Mouse (Mus musculus) common myeloid progenitor, adult 5-6 weeks (primary cell): ENCODE measurements at regions not wholly inside any gene's neighbourhood (a gene's known extent, or its start where the extent isn't known, plus 50 kb on each side); places are given as distances from the start of the nearest gene placed in this dataset.
"Not testable (repeated sequence)": the region's sequence is repeated elsewhere in the genome, so short reads cannot be mapped to it uniquely, and the experiment has no call there.

Experiments
- ATAC-seq: replicated peaks from 2 replicates; pipeline ENCODE4 v1.8.0; 2016; ENCODE audit warnings: low read depth, mild to moderate bottlenecking, moderate TSS enrichment, inconsistent platforms; ENCODE audit not compliant: poor library complexity, severe bottlenecking

DNA sequence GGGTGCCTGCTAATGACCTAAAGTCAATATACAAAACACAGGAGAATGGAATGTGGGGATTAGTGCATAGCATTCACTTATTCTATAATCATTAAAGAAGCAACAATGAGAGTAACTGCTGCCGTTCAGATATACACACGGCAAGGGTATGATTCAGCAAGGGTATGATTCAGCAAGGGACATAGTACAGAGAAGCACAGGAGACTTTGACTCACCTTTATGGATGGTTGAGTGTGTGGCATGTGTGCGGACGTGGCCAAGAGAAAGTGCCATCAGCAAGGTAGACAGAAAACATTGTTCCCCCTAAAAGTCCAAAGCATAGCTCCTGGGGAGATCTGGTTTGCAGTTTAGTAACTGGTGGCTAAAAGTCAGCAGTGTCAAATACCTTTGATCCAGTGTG, 547.4 kb downstream of the Nyap2 start:
- ATAC-seq = no peak

DNA sequence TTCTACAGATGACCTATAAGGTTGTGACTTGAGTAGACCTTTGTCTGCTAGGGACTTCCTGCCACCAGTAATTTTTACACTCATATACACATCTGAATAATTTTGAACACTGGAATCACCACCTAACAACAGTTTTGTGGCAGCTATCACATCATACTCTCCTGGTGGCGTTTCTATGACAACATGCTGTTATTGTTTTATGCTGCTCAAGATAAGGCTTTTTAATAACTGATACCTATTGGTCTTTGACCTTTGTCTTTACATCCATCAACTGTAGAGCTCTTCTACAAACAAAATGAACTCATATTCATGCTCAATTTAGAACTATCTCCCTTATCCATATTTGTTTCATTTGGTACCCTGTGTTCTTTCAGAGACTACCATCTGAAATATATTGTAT, 556.0 kb downstream of the Nyap2 start:
- ATAC-seq = no peak

DNA sequence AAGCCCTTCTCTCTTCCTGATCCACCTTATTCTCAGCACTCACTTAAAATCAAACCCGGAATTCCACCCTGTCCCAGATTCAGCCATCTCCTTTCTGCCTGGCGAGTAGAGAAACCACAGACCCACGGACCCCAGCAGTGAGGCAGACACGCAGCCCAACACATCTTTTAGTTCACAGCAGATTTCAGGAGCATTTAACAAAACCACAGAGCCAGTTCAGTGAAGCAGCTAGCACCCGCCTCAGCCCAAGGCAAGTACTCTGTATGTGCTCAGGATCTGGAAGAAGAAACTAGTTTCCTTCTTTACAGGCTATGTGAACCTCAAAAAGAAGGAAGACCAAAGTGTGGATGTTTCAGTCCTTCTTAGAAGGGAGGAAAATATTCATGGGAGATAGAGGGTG, 560.6 kb downstream of the Nyap2 start:
- no peak for ATAC-seq

DNA sequence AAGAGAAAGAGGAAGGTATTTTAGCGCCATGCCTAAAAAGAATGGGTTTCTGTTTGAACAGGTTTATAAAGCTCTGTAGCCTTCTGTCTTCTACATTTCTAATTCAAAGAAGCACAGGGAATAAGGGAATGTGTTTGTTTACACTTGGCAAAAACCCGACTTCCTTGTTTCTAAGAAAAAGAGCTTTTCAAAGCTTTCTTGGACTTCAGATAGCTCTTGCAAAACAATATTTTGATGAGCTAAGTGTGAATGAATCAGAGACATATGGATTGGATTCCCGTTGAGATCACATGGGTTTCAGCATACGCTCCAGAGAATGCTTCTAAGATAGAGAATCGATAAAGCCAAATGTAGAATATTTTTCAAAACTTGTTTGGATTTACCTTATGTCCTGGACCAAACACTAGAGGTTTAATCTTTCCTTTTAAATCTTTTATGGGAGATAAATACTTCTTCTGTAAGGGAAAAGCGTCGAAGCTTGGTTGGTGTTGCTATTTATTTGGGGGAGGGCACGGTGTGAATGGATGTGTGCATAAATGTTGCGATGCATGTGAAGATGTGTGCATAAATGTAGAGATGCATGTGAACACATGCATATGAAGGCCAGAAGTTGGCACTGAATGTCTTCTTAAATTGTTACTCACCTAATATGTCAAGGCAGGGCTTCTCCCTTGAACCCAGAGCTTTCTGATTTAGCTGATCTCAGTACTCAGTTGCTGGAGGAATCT, 576.4 kb downstream of the Nyap2 start:
- no peak for ATAC-seq

DNA sequence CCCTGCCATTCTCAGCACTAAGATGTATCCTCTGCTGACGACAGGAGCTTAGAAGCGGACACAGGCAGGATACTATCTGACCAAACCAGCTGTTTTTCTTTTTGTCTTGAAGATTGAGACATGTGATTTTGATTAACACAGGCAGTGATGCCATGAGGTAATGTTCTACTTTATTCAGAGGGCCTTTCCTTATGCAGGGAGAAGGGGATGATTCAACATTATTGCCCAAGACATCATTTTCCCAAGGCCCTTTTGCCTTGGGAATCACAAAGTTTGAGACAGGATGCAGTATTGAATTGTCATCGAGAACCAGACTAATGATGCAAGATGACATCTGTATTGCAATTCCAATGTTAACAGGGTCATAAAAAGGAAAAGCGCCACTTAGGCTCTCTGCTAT, 571.7 kb upstream of the Gm9747 start:
- no peak for ATAC-seq

DNA sequence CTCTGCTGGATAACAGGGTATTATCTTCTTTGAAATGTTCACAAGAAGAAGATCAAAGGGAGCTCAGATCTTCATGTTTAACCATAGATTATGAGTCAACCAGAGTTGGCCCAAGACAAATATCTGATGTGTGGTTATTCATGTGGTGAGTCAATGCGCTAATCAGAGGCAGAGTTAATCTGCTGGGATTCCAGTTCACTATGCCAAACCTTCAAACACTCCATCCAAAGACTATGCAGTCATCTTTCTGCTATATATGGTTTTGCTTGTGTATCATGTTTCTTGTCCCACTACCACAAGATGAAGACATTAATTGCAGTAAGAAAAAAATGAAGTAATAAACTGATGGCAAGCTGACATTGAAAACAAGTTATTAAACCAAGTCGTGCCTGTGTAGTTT, 561.8 kb upstream of the Gm9747 start:
- no peak for ATAC-seq

DNA sequence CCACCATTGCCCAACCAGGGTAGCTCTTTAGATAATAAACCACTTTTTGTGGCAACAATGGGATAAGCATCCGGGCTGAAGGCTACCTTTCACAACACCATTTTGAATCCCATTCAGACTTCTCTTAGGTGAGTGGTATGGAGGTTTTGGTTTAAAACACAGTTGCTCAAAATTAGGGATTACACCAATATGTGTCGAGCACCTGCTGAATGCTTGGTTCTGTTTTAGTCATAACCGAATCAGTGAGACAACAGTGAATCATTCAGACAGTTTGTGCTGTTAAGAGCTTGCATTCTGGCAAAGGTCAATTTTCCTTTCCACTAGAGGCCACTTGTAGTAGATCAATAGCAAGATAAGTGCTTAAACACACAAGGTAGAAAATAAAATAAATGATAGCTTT, 561.2 kb upstream of the Gm9747 start:
- ATAC-seq = no peak

DNA sequence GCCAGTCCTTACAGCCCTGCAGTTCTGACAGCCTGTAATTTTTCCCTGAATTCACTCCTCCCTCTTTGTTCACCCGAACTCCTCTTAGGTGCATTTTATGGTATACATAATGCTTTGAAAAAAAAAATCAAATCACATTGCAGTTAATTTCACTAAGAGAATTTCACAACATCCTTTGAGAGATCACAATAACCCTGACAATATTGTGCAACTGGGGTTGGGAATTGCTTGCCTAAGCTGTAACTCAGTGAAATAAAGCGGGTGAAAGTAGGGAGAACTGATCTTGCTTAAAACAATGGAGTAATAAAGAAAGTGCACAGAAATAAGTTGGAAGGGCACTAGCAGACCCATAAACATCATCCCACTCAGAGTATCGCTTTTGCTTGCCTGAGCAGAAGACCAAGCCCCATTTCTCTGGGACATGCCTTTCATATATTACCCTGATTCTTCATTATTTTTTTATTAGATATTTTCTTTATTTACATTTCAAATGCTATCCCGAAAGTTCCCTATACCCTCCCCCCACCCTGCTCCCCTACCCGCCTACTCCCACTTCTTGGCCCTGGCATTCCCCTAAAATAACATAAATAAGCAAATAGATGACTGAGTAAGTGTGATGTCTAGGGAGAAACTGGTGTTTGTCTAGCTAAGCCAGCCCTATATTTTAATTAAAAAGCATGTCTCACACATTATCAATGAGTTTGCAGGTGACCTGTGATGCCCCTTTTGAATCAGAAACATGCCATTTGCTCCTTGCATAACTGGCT, 557.2 kb upstream of the Gm9747 start:
- no peak for ATAC-seq

DNA sequence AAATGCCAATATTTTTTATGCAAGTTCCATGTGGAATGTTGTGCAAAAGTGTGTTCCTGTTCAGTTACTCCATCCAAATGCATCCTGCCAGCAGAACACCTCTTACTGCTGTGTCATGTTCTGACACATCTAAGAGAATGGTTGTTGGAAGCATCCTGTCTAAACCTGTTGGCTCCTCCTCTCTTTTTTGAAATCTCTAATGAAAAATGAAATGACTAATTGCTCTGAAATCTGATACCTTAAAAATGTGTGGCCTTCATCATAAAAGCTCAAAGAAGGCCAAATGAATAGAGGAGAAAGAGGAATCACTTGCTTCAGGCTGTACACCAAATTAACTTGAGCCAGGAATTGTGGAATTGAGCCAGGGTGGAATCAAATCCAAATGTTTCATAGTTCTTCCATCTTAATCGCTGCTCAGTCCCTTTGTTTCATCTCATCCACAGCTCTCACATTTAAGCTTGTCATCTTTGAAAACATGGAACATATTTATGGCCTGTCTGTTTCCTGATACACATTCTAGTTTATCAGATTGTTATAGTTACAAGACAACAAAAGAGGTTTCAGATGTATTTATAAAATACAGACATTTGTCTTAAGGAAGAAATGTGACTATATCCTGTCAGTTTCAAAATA, 555.0 kb upstream of the Gm9747 start:
- no peak for ATAC-seq

DNA sequence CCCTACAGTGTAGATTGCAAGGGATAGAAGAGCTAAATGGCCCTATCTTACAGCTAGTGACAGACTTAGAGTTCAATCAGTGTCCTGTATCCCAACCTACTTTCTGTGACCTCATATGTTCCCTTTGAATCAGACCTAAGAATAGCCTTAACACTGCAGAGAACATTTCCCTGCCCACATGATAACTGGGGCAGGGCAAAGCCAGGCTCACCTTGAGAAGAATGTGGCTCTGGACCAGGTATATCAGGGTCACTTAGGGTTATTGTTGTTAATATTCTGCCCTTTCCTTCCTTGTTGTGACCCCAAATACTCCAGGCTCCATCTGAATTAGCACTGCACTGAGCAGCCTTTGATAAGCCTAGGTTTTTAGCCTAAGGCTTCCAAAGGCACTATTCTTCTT, 536.8 kb upstream of the Gm9747 start:
- no peak for ATAC-seq

DNA sequence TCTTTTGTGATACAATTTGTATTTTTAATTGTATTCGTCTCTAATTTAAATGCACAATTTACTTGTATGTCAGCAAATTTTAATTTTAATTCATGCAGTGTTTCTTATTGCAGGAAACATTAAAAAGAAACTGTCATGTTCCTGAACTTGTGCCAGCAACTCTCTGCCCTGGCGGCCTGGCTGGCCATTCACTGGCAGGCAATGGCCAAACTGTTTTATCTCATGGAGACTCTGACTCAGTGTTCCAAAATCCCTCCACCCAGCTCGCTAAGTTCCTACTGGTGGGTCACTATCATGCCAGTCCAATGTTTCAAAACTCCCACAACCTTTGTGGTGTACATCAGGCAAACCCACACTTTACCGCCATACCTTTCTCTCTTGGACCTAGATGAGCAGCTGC, 523.7 kb upstream of the Gm9747 start:
- no peak for ATAC-seq

DNA sequence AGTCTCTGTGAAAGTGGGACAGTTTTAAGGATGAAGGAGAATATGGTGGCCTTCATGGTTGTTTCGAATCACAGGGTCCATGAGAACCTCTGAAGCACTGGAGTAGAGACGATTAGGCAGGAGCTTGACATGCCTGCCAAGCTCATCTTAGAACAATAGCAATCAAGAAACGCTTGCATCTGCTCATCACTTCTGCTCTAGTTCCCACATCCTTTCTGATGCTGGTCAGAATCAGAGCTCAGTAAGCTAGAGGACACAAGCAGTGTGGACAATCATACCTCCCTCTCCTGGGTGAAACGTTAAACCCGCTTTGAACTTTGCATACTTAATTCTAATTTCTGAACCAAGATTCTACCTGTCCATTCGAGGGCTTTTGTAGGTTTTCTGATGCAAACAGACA, 515.8 kb upstream of the Gm9747 start:
- ATAC-seq = no peak

DNA sequence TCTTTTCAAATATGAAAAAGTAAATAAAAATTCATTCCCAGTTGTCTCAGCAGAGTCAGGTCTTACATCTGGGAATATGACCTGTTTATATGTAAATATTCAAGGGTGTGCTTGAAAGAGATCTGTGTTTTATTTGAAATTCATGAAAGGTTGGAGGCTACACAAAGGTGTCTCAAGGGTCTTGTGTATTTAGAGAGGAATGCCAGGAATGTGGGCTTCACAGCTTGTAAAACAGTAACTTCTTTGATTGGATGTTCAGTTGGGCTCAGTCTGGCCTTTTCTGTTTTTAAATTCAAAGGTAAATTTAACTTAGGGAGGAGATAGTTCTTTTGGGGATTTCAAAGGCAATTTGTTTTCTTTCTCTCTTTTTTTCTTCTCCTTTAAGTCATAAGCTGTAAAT, 514.7 kb upstream of the Gm9747 start:
- no peak for ATAC-seq

DNA sequence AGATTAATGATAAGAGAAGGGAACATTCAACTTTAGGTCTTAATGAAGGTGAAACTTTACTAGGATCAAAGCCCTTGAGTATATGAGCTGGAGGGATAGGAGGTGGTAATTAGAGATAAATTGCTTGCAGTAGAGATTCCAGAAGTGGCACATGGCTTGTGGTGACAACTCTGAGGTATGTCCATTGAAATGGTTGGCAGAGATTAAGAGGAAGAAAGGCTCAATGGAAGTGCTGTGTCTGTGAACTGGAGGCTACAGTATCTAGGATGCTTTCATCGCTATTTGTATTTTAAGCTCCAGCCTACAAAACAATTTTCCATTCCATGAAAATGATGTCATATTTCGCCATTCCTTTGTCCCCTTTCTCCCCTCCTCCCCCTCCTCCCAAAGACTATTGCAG, 508.1 kb upstream of the Gm9747 start:
- ATAC-seq = no peak

DNA sequence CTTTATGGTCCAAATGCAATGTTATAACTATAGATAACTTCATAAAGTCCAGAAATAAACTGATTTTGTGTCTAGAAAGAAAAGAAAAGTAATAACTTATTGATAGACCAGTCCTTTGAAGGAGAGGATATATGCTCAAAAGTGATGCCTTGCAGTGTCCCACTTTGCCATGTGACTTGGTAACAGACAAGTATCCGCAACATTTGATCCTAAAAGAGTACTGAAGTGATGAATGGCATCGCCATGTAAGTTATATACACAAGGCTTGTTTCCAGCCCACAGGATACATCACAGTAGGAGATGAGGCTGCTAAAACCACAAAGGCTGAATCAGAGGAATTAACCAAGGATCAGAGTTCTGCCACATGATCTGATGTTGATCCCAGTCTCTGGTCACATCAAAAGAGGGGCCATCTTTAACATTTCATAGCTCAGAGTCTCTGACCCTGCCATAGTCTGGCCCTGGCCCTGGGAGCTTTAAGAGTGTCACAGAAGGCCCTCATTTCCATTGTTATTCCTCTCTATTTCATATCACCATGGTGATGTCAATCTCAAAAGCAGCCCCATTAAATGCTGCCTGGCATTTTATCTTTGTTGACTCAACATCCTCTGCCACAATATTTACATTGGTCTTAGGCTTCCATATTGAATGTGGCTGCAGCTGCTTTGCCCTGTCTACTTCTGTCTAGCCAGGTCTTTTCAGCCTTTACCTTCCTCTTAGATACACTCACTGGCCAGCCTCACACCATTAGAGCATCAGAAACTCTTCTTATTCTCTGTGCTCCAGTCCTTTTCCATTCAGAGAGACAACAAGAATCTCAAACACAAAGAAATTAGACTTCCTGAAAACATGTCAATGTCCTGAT, 506.4 kb upstream of the Gm9747 start:
- ATAC-seq = no peak

DNA sequence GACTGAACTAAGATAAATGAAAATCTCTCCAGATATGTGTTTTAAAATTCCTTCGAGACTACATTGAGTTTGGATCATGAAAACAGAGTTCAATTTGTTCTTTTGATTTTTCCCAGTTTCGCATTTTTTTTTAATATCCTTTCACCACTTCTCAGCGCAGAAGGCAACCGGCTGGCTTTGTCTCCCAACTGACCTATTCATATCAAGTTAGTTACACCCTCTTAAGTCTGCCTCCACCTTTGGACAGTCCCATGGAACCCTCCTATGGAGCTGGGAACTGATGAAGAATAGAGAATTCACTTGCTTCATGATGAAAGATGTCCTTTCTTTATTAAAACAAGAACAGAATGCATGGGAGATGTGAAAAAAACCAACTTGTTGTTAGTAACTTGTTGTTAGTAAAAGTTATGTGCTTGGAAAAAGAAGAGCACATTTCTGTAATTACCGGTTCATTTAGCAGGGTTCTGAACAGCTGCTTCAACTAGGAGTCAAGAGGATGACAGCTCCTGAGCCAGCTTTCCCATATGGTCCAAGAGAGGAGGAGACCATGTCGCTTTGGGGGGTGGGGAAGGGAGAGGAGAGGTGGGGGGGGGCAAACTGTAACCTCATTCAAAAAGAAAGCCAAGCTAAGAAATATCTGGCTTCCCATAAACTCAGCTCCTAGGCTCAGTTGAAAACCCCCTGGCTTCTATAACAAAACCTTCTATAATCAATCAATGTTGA, 495.6 kb upstream of the Gm9747 start:
- no peak for ATAC-seq

DNA sequence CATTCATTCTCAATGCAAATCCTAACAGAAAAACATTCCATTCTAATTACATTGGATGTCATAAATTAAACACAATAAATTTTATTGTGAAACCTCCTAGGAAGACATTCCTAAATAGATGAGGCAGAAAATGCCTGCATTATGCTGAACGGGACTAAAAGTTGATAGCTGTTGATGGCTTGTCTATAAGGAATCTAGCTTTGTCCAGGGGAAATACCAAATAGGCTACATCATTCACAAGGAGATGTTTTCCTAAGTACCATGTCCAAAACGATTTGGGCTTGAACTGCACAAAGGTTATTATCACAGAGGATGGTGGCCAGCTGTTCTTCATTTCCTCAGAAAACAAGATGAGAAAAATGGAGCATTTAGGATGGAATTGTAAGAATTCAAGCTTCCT, 494.5 kb upstream of the Gm9747 start:
- no peak for ATAC-seq

DNA sequence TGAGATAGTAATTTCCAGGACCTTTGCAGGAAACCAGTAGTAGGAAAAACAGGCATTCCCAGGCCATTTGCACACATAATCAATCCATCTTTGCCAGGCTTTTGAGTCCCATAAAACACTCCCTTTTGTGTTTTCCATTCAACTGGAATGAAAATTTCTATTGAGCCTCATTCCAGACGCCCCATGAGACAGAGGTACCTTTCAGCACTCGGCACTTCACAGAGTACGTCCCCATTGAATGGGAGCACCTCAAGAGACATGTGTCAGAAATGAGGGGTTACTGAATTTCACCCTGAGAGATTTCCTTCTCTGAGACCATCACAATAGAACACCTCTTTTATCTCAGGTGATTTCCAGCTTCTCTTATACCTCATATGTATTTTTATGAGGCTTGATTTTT, 493.5 kb upstream of the Gm9747 start:
- ATAC-seq = no peak

DNA sequence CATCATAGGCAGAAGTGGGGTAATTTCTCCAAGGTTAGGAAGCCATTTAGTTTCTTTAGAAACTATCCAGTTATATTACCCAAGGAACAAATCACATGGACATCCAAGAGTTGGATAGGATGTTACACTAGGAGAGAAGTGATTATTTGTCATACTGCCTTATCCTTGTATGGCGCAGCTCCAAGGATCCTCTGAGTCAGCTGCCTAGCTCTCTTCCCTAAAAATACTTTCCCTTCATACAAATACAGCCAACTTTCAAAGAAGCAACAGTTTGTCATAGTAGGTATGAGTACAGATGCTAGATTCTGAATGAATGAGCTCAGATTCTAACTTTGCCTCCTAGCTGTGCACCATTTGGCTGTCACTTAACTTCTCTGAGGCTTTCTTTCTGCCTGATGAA, 492.9 kb upstream of the Gm9747 start:
- ATAC-seq = no peak

DNA sequence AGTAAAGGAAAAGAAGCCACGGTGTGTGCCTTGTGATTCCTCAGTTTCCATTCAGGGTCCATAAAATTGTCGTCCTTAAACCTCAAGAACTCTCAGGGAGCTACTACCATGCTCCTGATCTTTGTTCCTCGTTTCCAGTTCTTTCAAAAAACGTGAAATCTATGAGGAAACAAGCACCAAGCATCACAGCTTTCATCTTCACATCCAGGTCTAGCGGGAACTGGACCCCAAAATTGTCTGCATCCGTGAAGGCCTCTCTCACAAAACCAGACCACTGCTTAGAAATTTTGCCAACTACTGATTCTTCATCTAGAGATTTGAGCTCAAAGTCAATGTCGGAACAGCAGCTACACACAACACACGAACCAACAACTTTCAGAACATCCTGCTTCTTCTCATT, 491.0 kb upstream of the Gm9747 start:
- not testable (repeated sequence) for ATAC-seq
